Mouse (Mus musculus): ENCODE results near the gene Parp11. TPM values are rescaled to one million over a fixed set of nuclear protein-coding genes. Genes with fewer than 3 reads are reported as not detected.
"Not testable (repeated sequence)": the region's sequence is repeated elsewhere in the genome, so short reads cannot be mapped to it uniquely, and the experiment has no call there.

Gene Parp11
- total RNA-seq, 2 experiments from 2014 or later, result 40.6 to 45.3 TPM

- intact Hi-C loops (cut with DNase I), result no loop called here
- DNase-seq (ENCODE audit: extremely low spot score in 1 of 2, low spot score in 2 of 2), result no peak
These were observed 28.6 kb downstream of the Parp11 start for GRCm38 (mm10) chr6:127475231-127475630.

GRCm38 (mm10) chr6:127491046-127491445 is 44.4 kb downstream of the Parp11 start:
- no peak for DNase-seq (ENCODE audit: extremely low spot score in 1 of 2, low spot score in 2 of 2)
- intact Hi-C loops (cut with DNase I), result no loop called here

GRCm38 (mm10) chr6:127492561-127492960 is 45.9 kb downstream of the Parp11 start:
- intact Hi-C loops (cut with DNase I), result no loop called here
- no peak for DNase-seq (ENCODE audit: extremely low spot score in 1 of 2, low spot score in 2 of 2)

- intact Hi-C loops (cut with DNase I), result no loop called here
- no peak for DNase-seq (ENCODE audit: extremely low spot score in 1 of 2, low spot score in 2 of 2)
These were observed 47.1 kb downstream of the Parp11 start for GRCm38 (mm10) chr6:127493750-127494149.

- intact Hi-C loops (cut with DNase I), result no loop called here
- DNase-seq (ENCODE audit: extremely low spot score in 1 of 2, low spot score in 2 of 2), result no peak
These were observed 47.7 kb downstream of the Parp11 start for GRCm38 (mm10) chr6:127494357-127494756.

- no peak for DNase-seq (ENCODE audit: extremely low spot score in 1 of 2, low spot score in 2 of 2)
- intact Hi-C loops (cut with DNase I), result no loop called here
These were observed 48.6 kb downstream of the Parp11 start for GRCm38 (mm10) chr6:127495251-127495650.

GRCm38 (mm10) chr6:127495876-127496275 is 49.2 kb downstream of the Parp11 start:
- intact Hi-C loops (cut with DNase I), result no loop called here
- DNase-seq (ENCODE audit: extremely low spot score in 1 of 2, low spot score in 2 of 2), result no peak

- DNase-seq (ENCODE audit: extremely low spot score in 1 of 2, low spot score in 2 of 2), result peak; percentile 8 to 66
- intact Hi-C loops (cut with DNase I), result no loop called here
These were observed 50.4 kb downstream of the Parp11 start for GRCm38 (mm10) chr6:127496841-127497656.

GRCm38 (mm10) chr6:127500119-127500518 is 53.5 kb downstream of the Parp11 start:
- no peak for DNase-seq (ENCODE audit: extremely low spot score in 1 of 2, low spot score in 2 of 2)
- intact Hi-C loops (cut with DNase I), result loop anchor here (5.0 kb wide), 1 partner anchor 262 kb away; no protein-coding TSS in a partner anchor

GRCm38 (mm10) chr6:127500806-127501205 is 54.2 kb downstream of the Parp11 start:
- DNase-seq (ENCODE audit: extremely low spot score in 1 of 2, low spot score in 2 of 2), result no peak
- intact Hi-C loops (cut with DNase I), result loop anchor here (5.0 kb wide), 1 partner anchor 261 kb away; no protein-coding TSS in a partner anchor

- intact Hi-C loops (cut with DNase I), result loop anchor here (5.0 kb wide), 1 partner anchor 260 kb away; no protein-coding TSS in a partner anchor
- DNase-seq (ENCODE audit: extremely low spot score in 1 of 2, low spot score in 2 of 2), result peak; percentile 43 to 50
These were observed 55.9 kb downstream of the Parp11 start for GRCm38 (mm10) chr6:127502530-127502929.

GRCm38 (mm10) chr6:127513776-127514175 is 67.1 kb downstream of the Parp11 start:
- DNase-seq (ENCODE audit: extremely low spot score in 1 of 2, low spot score in 2 of 2); intact Hi-C loops (cut with DNase I): not testable (repeated sequence)

GRCm38 (mm10) chr6:127521176-127521575 is 74.5 kb downstream of the Parp11 start:
- no peak for DNase-seq (ENCODE audit: extremely low spot score in 1 of 2, low spot score in 2 of 2)
- intact Hi-C loops (cut with DNase I), result no loop called here

GRCm38 (mm10) chr6:127522326-127522725 is 75.7 kb downstream of the Parp11 start:
- intact Hi-C loops (cut with DNase I), result no loop called here
- DNase-seq (ENCODE audit: extremely low spot score in 1 of 2, low spot score in 2 of 2), result no peak

- intact Hi-C loops (cut with DNase I), result no loop called here
- peak; percentile 57 to 80 for DNase-seq (ENCODE audit: extremely low spot score in 1 of 2, low spot score in 2 of 2)
These were observed 77.8 kb downstream of the Parp11 start for GRCm38 (mm10) chr6:127524442-127524841.

GRCm38 (mm10) chr6:127528625-127529024 is 82.0 kb downstream of the Parp11 start:
- DNase-seq (ENCODE audit: extremely low spot score in 1 of 2, low spot score in 2 of 2), result no peak
- intact Hi-C loops (cut with DNase I), result no loop called here

- intact Hi-C loops (cut with DNase I), result no loop called here
These were observed 82.8 kb downstream of the Parp11 start for GRCm38 (mm10) chr6:127529451-127529850.

GRCm38 (mm10) chr6:127530206-127530605 is 83.6 kb downstream of the Parp11 start:
- DNase-seq (ENCODE audit: extremely low spot score in 1 of 2, low spot score in 2 of 2), result no peak
- intact Hi-C loops (cut with DNase I), result no loop called here

More at GRCm38 (mm10) chr6:127529451-127529850, 82.8 kb downstream of the Parp11 start:
- peak; percentile 47 to 74 for DNase-seq (ENCODE audit: extremely low spot score in 1 of 2, low spot score in 2 of 2)

GRCm38 (mm10) chr6:127531412-127532205 is 85.0 kb downstream of the Parp11 start:
- DNase-seq (ENCODE audit: extremely low spot score in 1 of 2, low spot score in 2 of 2), result no peak
- intact Hi-C loops (cut with DNase I), result no loop called here

GRCm38 (mm10) chr6:127532304-127532703 is 85.7 kb downstream of the Parp11 start:
- intact Hi-C loops (cut with DNase I), result no loop called here
- DNase-seq (ENCODE audit: extremely low spot score in 1 of 2, low spot score in 2 of 2), result no peak
